Mouse (Mus musculus) layer of hippocampus, postnatal 10 days (tissue): Measurements from ENCODE around the gene Cenpa. TPM values are rescaled to one million over a fixed set of nuclear protein-coding genes. Genes with fewer than 3 reads are reported as not detected.
"Not testable (repeated sequence)": the region's sequence is repeated elsewhere in the genome, so short reads cannot be mapped to it uniquely, and the experiment has no call there.

Experiments
- DNase-seq, 2 experiments: peaks; one replicate each; pipeline ENCODE4 v3.0.0; 2021; ENCODE audit warnings: low spot score in 2 of 2
- total RNA-seq, 2 experiments: library from RNA; stranded (reverse); gene quantifications; 2 replicates each; pipeline ENCODE4 v1.2.3; 2021

Gene Cenpa
- total RNA-seq, 2 experiments from 2014 or later: 9.3 to 10.4 TPM

GRCm38 (mm10) chr5:30678069-30678468, 11.5 kb downstream of the Cenpa start:
- DNase-seq: not testable (repeated sequence)

- no peak for DNase-seq
These were observed 12.2 kb downstream of the Cenpa start for GRCm38 (mm10) chr5:30678722-30679296.

- DNase-seq: no peak
These were observed 13.0 kb downstream of the Cenpa start for GRCm38 (mm10) chr5:30679593-30679992.

- DNase-seq: no peak
These were observed 15.4 kb downstream of the Cenpa start for GRCm38 (mm10) chr5:30681970-30682369.

GRCm38 (mm10) chr5:30682967-30683600, 16.5 kb downstream of the Cenpa start:
- no peak for DNase-seq

GRCm38 (mm10) chr5:30683993-30684392, 17.4 kb downstream of the Cenpa start:
- no peak for DNase-seq

- DNase-seq: peak; percentile 22 to 44
These were observed 20.2 kb downstream of the Cenpa start for GRCm38 (mm10) chr5:30686781-30687180.

GRCm38 (mm10) chr5:30700361-30701000, 33.9 kb downstream of the Cenpa start:
- DNase-seq: no peak

GRCm38 (mm10) chr5:30701373-30701772, 34.8 kb downstream of the Cenpa start:
- not testable (repeated sequence) for DNase-seq

- no peak for DNase-seq
These were observed 35.3 kb downstream of the Cenpa start for GRCm38 (mm10) chr5:30701866-30702265.

- peak; percentile 83 to 89 for DNase-seq
These were observed 43.3 kb downstream of the Cenpa start for GRCm38 (mm10) chr5:30709744-30710383.

- DNase-seq: peak in 1 of 2 experiments; percentile 40
These were observed 43.9 kb downstream of the Cenpa start for GRCm38 (mm10) chr5:30710486-30710885.

GRCm38 (mm10) chr5:30711147-30712001, 44.8 kb downstream of the Cenpa start, which contains the start of gene Dpysl5:
TSS of gene Dpysl5 (plus strand) at chr5:30711564.
- DNase-seq: peak; percentile 80 to 86

GRCm38 (mm10) chr5:30712002-30712390, 45.4 kb downstream of the Cenpa start:
- DNase-seq: no peak

GRCm38 (mm10) chr5:30712441-30713298, 46.1 kb downstream of the Cenpa start:
- peak; percentile 52 to 55 for DNase-seq

- DNase-seq: peak in 1 of 2 experiments; percentile 32
These were observed 46.7 kb downstream of the Cenpa start for GRCm38 (mm10) chr5:30713299-30713675.

- no peak for DNase-seq
These were observed 47.1 kb downstream of the Cenpa start for GRCm38 (mm10) chr5:30713691-30714090.

GRCm38 (mm10) chr5:30716311-30716710, 49.7 kb downstream of the Cenpa start:
- DNase-seq: no peak

GRCm38 (mm10) chr5:30717506-30717905, 50.9 kb downstream of the Cenpa start:
- no peak for DNase-seq
